Mouse (Mus musculus) embryo, embryonic 10 days (tissue): Measurements from ENCODE around the gene Tcerg1l.

ENCODE experiments used
- DNase-seq: peaks from one replicate; pipeline ENCODE4 v3.0.0-alpha.2; 2015; ENCODE audit warnings: low spot score

Tcerg1l gene

GRCm38 (mm10) chr7:138357475-138357874, 40.1 kb downstream of the Tcerg1l start:
- DNase-seq = no peak

DNA sequence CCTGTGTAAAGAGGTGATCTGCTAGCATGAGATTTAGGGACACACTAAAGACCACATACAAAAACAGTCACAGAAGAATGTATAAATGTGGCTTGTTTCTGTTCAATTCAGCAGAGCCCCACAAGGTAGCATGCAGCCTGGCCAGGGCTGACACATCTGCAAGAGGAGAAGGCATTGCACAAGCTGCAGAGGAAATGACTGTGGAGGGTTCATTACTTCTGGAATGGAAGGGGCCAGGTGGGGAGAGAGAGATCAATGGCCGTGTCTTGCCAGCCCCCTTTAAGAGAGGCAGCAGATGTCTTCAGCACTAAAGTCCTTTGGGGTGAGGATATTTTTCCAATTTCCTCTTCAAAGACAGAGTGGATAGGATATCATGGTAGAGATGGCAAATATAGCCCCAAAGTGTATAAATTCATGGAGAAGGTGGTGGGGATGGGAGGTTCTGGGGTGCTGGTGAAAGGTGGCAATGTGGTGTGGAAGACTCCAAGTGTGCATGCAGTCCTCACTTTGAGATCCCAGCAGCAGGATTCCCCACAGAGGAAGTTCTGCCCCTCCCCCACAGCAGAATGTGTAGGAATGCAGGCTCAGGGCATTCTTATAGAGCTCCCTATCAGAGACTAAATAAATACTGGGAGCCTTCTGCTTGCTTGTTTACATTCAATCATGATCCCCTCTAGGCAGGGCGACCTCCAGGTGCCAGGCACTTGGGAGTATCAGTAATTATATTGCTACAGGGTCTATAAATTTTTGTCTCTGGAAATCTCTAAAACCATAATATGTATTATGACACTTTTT, 40.7 kb downstream of the Tcerg1l start:
- peak; percentile 73 for DNase-seq

DNA sequence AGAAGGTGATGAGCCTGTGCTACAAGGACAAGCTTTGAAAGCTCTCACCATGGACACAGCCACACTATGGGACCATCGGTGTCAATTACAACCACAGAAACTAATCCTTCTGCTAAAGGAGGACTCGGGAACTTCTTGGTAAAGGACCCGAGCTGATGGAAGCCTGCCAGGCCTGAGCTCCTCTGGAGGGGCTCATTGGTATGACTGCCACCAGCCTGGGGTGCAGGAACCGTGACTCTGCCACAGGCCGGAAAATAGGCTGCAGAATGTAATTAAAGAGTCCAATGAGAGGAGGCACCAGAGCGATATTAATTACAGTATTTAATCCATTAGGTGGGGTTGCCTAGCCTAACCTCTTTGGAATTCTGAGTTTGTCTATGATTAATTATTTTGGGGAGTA, 52.1 kb downstream of the Tcerg1l start:
- no peak for DNase-seq

- no peak for DNase-seq
Observed at GRCm38 (mm10) chr7:138338451-138338850, 59.1 kb downstream of the Tcerg1l start.

GRCm38 (mm10) chr7:138337946-138338345, 59.6 kb downstream of the Tcerg1l start:
- DNase-seq = peak; percentile 64

DNA sequence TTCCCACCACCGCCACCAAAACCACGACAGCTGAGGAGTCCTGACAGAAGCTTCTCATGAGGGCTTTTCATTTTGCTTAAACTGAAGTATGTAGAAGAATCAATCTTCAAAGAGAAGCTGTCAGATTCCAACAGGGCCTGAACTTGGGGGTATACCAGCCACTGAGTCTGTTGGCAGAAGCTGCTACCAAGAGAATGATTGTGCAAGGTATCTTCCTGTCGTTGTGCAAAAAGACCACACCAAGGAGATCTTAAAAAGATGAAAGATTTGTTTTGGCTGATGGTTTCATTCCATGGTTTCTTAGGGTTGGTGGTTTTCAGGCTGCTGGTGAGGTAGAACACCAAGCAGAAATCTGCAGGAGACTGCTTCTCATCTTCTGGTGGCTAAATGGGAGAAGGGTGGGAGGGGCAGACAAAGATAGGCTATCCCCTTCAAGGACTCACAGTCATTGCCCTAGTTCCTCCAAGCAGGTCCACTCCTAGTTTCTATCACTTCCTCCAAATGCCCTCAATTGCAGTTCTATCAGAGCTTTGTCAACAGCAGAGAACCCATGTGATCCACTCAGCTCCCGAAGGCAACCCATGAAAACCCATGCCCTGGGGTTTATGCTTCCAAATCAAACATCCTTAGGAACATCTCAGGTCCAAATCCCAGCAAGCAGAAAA, 64.9 kb downstream of the Tcerg1l start:
- DNase-seq = no peak

- DNase-seq = no peak
Observed at GRCm38 (mm10) chr7:138331266-138331665, 66.3 kb downstream of the Tcerg1l start.

DNA sequence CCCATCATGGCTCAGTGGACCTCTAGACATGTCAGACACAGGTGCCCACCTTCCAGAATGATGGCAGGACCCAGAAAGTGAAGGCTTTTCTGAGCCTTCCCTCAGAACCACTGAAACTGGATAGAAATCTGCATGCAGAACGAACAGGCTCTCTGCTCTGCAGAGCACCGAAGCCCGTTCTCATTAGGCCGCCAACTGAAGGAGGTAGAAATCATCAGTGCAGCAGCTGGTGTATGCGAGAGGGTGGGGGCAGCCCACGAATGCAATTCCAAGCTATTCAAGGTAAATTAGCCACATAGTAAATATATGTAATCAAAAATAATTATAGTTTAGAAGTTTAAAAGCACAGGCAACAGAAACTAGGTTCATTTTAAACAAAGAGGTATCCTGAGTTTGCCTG, 68.9 kb downstream of the Tcerg1l start:
- no peak for DNase-seq

GRCm38 (mm10) chr7:138326760-138327159, 70.8 kb downstream of the Tcerg1l start:
- DNase-seq = no peak

DNA sequence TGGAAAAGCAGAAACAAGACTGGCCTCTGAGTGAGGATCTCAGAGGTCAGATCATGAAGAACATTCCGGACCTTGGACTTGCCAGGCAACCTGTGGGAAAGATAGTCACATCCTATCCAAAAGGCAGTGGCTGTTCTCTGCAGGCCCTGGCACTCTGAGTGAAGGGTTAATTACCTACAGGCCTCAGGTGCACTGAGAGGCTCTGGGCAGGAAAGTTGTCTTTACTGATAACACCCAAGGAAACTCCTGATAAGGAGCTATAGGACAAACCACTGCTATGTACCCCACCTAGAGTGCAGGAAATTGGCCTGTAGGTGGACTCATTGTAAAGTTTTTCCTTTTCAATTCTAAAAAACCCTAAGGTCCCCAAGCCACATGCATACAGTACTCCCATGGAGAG, 83.8 kb downstream of the Tcerg1l start:
- DNase-seq = no peak

DNA sequence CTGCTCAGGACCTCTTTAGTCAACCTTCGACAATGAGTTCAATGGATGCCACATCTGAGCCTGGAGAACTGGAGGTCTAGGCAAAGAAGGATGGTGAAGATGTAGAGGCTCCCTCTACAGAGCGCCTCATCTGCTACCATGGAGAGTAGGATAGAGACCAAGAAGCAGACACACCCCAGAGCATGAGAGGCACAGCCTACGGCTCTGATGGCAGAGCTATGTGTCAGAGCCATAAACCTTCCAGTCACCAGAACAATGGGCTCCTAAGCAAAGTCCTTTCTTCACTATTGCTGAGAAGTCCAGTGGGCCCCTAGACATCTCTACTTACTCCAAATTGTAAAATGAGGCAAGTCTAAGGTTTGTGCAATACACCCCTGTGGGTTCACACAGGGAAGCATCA, 91.4 kb downstream of the Tcerg1l start:
- no peak for DNase-seq

GRCm38 (mm10) chr7:138284790-138285189, 112.7 kb downstream of the Tcerg1l start:
- DNase-seq = no peak

DNA sequence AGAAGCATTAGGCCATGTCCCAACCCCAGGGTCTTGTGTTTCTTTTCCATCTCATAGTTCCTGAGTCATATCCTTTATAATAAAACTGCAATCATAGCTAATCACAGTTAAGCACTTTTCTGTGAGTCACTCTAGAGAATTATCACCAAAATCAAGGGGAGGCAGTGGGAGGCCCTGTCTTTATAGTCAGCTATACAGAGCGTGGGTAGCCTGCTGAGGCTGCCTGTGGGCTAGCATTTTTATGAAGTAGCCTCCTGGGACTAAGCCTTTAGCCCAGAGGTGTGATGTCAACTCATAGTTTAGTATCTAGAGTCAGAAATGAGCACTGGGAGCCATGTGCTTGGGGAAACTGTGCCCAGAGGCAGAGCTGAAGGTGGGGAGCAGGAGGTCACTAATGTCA, 122.3 kb downstream of the Tcerg1l start:
- DNase-seq = no peak

DNA sequence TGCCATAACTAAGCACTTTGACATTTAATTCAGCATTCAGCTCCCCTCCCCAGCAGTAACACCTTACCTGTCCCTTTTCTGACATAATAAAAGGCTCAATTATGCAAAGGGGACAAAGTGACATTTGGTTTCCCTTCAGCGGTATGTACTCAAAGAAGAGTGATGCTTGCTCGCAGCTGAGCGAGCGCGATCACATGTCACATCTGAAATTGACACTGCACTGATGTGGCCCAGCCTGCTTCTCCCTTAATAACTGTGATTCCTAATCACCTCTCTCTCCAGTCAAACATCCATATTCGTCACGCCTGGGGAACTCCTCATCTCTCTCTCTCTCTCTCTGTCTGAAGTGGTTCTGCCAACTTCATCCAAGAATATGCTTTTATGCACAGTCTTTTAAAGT, 126.2 kb downstream of the Tcerg1l start:
- no peak for DNase-seq

- no peak for DNase-seq
Observed at GRCm38 (mm10) chr7:138269386-138269785, 128.1 kb downstream of the Tcerg1l start.

GRCm38 (mm10) chr7:138267976-138268646, 129.4 kb downstream of the Tcerg1l start:
- peak; percentile 41 for DNase-seq

DNA sequence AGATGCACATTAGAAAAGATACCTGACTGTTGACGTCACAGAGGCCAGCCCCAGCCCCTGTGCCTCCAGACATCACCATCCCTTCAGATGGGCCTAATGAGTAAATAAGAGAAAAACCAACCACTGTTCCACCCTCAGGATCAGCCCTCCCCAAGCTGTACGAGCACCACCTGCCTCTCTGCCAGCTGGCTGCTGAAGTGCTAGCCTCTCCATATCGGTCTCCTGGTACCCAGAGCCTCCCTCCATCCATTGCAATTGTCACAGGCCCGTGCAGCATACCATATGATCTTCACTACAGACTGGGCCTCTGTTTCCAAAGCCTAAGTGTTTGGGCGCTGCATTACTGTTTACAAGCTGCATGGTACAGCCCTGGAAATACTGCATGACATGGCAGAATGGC, 148.9 kb downstream of the Tcerg1l start:
- DNase-seq = no peak

- DNase-seq = peak; percentile 38
Observed at GRCm38 (mm10) chr7:138248176-138248575, 149.4 kb downstream of the Tcerg1l start.

GRCm38 (mm10) chr7:138246684-138247083, 150.8 kb downstream of the Tcerg1l start:
- no peak for DNase-seq

GRCm38 (mm10) chr7:138242229-138242628, 155.3 kb downstream of the Tcerg1l start:
- DNase-seq = no peak

- peak; percentile 55 for DNase-seq
Observed at GRCm38 (mm10) chr7:138237708-138238225, 159.8 kb downstream of the Tcerg1l start.

- no peak for DNase-seq
Observed at GRCm38 (mm10) chr7:138224252-138224651, 173.3 kb downstream of the Tcerg1l start.

DNA sequence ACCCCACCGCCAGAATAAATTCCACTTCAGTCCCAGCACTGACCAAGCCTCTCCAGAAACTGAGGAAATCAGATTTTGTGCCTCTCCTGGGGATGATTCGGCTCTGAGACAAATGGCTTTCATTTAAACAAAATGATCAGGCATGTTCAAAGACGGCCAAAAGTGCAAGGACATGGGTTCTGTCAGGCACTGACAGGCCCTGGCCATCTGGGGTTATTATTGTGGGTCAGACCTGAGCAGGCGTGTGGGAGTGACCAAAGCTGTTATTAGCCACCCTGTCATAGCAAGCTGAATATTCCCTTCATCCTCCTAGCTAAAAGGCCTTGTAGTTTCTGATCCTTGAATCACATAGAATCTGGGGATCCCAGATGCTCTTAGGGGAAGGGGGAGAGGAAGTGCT, 174.6 kb downstream of the Tcerg1l start:
- DNase-seq = no peak
